Mouse (Mus musculus) C2C12 (cell line): ENCODE measurements around the gene Ralgds. TPM values are rescaled to one million over a fixed set of nuclear protein-coding genes. Genes with fewer than 3 reads are reported as not detected.

Source experiments
- H3K27me3 ChIP-seq: one replicate; pipeline ENCODE4 v1.6.1; 2011; ENCODE audit not compliant: control insufficient read depth, insufficient read depth, insufficient read length
- H3K36me3 ChIP-seq: one replicate; pipeline ENCODE4 v1.6.1; 2011; ENCODE audit not compliant: control insufficient read depth, insufficient read depth
- H3K4me3 ChIP-seq: one replicate; pipeline ENCODE4 v1.5.1; 2011; ENCODE audit warnings: mild to moderate bottlenecking, control low read depth; ENCODE audit not compliant: poor library complexity, insufficient read depth, severe bottlenecking
- H3K79me2 ChIP-seq: one replicate; pipeline ENCODE4 v1.6.1; 2011; ENCODE audit not compliant: control insufficient read depth, insufficient read depth
- H3K79me3 ChIP-seq: one replicate; pipeline ENCODE4 v1.6.1; 2011; ENCODE audit warnings: low read depth, control low read depth
- H3ac ChIP-seq: one replicate; pipeline ENCODE3; 2011; ENCODE audit warnings: low read depth; ENCODE audit not compliant: control insufficient read depth, insufficient read length
- CEBPB ChIP-seq: IDR thresholded peaks from one replicate; pipeline ENCODE4 v1.6.1; 2011; ENCODE audit warnings: low read depth, mild to moderate bottlenecking, control low read depth, moderate library complexity
- CTCF ChIP-seq: IDR thresholded peaks from one replicate; pipeline ENCODE4 v1.5.1; 2011; ENCODE audit not compliant: control insufficient read depth, insufficient read depth, insufficient read length
- FOSL1 ChIP-seq: IDR thresholded peaks from one replicate; pipeline ENCODE4 v1.8.0; 2011; ENCODE audit warnings: mild to moderate bottlenecking, low read length; ENCODE audit not compliant: poor library complexity, insufficient read depth, severe bottlenecking
- MAX ChIP-seq: IDR thresholded peaks from one replicate; pipeline ENCODE4 v1.6.1; 2011; ENCODE audit warnings: mild to moderate bottlenecking, control low read depth
- MYOD1 ChIP-seq: IDR thresholded peaks from one replicate; pipeline ENCODE4 v1.6.1; 2011; ENCODE audit warnings: low read depth; ENCODE audit not compliant: control insufficient read depth, insufficient read length
- MYOG ChIP-seq: IDR thresholded peaks from one replicate; pipeline ENCODE4 v1.6.1; 2011; ENCODE audit not compliant: control insufficient read depth, insufficient read length; ENCODE audit errors: extremely low read depth
- USF1 ChIP-seq: IDR thresholded peaks from one replicate; pipeline ENCODE4 v1.6.1; 2011; ENCODE audit warnings: low read depth, mild to moderate bottlenecking, control low read depth, moderate library complexity
- polyA plus RNA-seq: library from polyadenylated mRNA; unstranded; fragments of >200 nt; fragmentation: generic; extraction: Trizol; gene quantifications from one replicate; pipeline ENCODE4 v1.2.1, GENCODE M21; 2012; ENCODE audit warnings: missing spikeins

Gene Ralgds
- polyA plus RNA-seq, 1 experiment, result 10.5 TPM

DNA sequence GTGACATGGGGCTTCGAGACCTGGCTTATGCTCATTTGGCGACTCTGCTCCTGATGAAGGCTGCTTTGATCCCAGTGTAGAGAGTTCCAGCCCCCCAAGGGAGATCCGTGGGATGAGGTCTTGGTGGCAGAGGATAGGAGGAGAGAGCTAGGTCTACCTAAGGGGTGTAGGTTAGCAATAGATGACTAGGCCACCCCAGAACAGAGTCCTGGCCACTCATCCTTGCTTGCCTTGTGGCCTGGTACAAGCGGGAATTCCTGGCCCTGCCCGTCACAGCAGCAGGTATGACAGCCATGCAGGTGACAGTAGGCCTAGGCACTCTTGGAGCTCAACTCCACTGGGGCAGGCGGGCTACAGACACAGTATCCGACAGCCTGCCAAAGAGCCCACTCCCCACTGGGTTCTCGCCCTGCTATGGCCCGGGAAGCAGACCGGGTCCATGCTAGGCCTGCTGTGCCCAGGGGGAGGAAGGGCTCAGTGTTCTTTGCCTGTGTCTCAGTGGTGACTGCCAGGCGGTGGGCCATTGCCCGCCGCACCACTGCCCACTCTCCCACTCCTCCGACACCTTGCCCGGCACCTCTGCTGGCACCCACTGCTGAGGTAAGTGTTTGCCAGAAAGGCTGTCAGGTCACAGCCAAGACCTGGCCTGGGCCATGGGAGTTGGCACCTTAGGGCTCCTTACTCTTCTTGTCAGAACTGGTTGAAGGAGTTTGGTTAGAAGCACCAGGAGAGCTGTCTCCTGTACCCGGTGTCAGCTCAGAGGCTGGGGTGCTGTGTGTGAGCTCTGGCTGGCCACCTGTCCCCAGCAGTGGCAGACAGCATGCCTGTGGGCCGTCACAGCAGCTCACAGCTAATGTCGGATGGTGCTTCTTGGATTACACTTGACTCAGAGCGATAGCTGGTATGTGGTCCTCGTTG lies 14.8 kb downstream of the Ralgds start:
- no peak for TF ChIP-seq FOSL1
- TF ChIP-seq CEBPB, result no peak
- TF ChIP-seq MYOD1, result peak; percentile 67
- no peak for TF ChIP-seq MYOG
- TF ChIP-seq MAX, result no peak
- H3ac ChIP-seq, result no peak overlapping the region
- H3K79me2 ChIP-seq, result no peaks in the 10 kb centered on the region
- no peaks in the 10 kb centered on the region for H3K79me3 ChIP-seq
- no peaks in the 10 kb centered on the region for H3K27me3 ChIP-seq
- H3K36me3 ChIP-seq, result no peaks in the 10 kb centered on the region
- no peak overlapping the region for H3K4me3 ChIP-seq

- Histone ChIP-seq H3K4me3 (no peak overlapping the region), H3ac (no peak overlapping the region), H3K79me3 (no peaks in the 10 kb centered on the region), H3K36me3 (no peaks in the 10 kb centered on the region), H3K79me2 (no peaks in the 10 kb centered on the region), H3K27me3 (no peaks in the 10 kb centered on the region)
- no peak for TF ChIP-seq FOSL1
- no peak for TF ChIP-seq MYOD1
- no peak for TF ChIP-seq MYOG
- TF ChIP-seq USF1, result no peak
Observed at GRCm38 (mm10) chr2:28528354-28528730, 15.4 kb downstream of the Ralgds start.

- Histone ChIP-seq H3K36me3 (no peaks in the 10 kb centered on the region), H3K4me3 (no peak overlapping the region), H3K79me2 (no peaks in the 10 kb centered on the region), H3ac (no peak overlapping the region), H3K79me3 (no peaks in the 10 kb centered on the region), H3K27me3 (no peaks in the 10 kb centered on the region)
- TF ChIP-seq CTCF, result no peak
- no peak for TF ChIP-seq FOSL1
- TF ChIP-seq MYOG, result no peak
- no peak for TF ChIP-seq CEBPB
- TF ChIP-seq MAX, result no peak
- no peak for TF ChIP-seq MYOD1
- no peak for TF ChIP-seq USF1
Observed at GRCm38 (mm10) chr2:28529856-28530255, 16.9 kb downstream of the Ralgds start.

DNA sequence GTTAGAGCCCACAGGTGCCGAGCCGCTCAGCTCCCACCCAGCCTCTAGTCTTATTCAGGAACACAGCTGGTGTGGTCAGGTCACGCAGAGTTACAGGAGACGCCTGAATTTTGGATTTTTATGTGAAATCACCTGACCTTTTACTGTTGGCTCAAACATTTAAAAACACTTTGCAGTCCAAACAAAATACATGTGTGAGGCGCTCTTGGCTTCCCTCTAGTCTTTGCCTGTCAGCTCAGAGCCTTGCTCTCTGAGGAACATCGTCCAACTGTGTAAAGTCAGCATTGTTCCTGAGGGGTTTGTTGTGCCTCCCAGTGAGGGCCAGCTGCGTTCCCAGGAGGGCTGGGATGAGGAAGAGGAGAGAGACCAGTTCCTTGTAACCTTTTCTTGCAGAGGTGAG lies 17.4 kb downstream of the Ralgds start:
- TF ChIP-seq CEBPB, result no peak
- no peak for TF ChIP-seq CTCF
- no peak for TF ChIP-seq FOSL1
- no peak for TF ChIP-seq USF1
- TF ChIP-seq MYOG, result no peak
- no peak for TF ChIP-seq MAX
- TF ChIP-seq MYOD1, result no peak
- Histone ChIP-seq H3K4me3 (no peak overlapping the region), H3K79me2 (no peaks in the 10 kb centered on the region), H3K79me3 (no peaks in the 10 kb centered on the region), H3K27me3 (no peaks in the 10 kb centered on the region), H3ac (no peak overlapping the region), H3K36me3 (no peaks in the 10 kb centered on the region)

GRCm38 (mm10) chr2:28532938-28533771 lies 20.2 kb downstream of the Ralgds start:
- no peaks in the 10 kb centered on the region for H3K79me2 ChIP-seq
- TF ChIP-seq CTCF, result no peak
- no peak for TF ChIP-seq FOSL1
- no peak for TF ChIP-seq MYOD1
- TF ChIP-seq CEBPB, result no peak
- no peak for TF ChIP-seq USF1
- TF ChIP-seq MAX, result no peak
- no peak for TF ChIP-seq MYOG
- H3ac ChIP-seq, result peak overlapping the region; percentile 89
- H3K4me3 ChIP-seq, result peak overlapping the region; percentile 34
- no peaks in the 10 kb centered on the region for H3K27me3 ChIP-seq
- no peaks in the 10 kb centered on the region for H3K36me3 ChIP-seq
- H3K79me3 ChIP-seq, result no peaks in the 10 kb centered on the region
